Mouse (Mus musculus) embryonic fibroblast, embryonic 13.5 days (primary cell): ENCODE results near the gene C130050O18Rik.

Experiments used
- CTCF ChIP-seq: IDR thresholded peaks from 2 replicates; pipeline ENCODE4 v1.5.1; 2011; ENCODE audit warnings: mild to moderate bottlenecking, control low read depth, low read length, moderate library complexity, borderline replicate concordance; ENCODE audit not compliant: insufficient read depth
- POLR2A ChIP-seq: IDR thresholded peaks from 2 replicates; pipeline ENCODE4 v1.6.1; 2011; ENCODE audit warnings: low read depth, mild to moderate bottlenecking, control low read depth, low read length, moderate library complexity

- TF ChIP-seq CTCF (no peak), POLR2A (no peak)
Observed at GRCm38 (mm10) chr5:139405478-139405877, 398 bp downstream of the C130050O18Rik start.
